Mouse (Mus musculus): ENCODE measurements around the gene Dnlz. TPM values are rescaled to one million over a fixed set of nuclear protein-coding genes. Genes with fewer than 3 reads are reported as not detected.

Gene Dnlz
- 13.7 TPM for polyA plus RNA-seq (2014; fragmentation: Illumina TruSeq; extraction: RNeasy Lipid Tissue Mini Kit (QIAGEN cat#74804); ENCODE audit: low read depth, low replicate concordance)

DNA sequence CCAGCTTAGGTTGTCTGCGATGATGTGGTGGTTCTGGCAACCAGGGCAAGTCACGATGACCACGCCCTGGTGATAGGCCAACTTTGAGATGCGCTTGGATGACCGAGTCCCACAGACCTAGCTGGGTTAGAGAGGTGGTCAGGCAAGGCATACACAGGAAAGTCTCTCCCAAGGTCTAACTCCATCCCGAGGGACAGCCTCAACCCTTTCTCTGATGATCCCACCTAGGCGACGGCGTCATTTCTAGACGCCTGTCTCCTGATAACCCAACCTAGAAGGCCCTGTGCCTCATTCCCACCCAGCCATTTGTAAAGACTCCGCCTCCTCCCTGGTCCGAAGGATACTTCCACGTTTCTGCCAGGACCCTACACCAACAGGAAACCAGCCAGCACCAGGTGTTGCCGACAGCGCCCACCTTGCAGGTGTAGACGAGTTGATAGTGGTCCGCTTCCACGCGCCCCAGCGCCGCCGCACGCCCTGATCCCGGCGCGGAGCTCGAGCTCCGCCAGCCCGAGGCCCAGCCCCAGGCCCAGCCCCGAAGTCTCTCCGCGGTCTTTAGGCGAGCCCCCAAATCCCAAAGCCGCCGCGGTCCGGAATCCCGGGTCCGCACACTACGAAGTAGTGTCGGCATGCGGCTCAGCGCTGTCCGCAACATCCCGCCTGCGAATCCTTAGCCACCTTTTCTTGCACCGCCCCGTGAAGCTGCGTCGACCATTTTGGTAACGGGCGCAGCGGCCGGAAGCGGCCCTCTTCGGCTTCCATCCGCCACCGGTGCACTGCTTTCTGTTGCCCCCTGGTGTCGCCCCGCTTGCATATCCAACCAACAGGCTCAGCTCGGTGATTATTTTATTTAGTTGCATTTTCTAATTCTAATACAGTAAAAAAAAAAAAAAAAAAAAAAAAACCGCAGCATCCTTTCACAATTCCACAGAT lies at the start of gene Dnlz:
TSS of gene Dnlz (minus strand) at position 753 of the 933 bp plus-strand sequence.

GRCm38 (mm10) chr2:26389154-26389690 lies 37.3 kb upstream of the Dnlz start, which contains the start of the genes Entr1 and Pmpca:
Gene Entr1, minus strand, starts transcription at chr2:26389316.
Gene Pmpca, plus strand, starts transcription at chr2:26389339.

GRCm38 (mm10) chr2:26380131-26380771 lies 28.3 kb upstream of the Dnlz start, which contains the start of gene Snapc4:
Gene Snapc4, minus strand, starts transcription at chr2:26380653.

DNA sequence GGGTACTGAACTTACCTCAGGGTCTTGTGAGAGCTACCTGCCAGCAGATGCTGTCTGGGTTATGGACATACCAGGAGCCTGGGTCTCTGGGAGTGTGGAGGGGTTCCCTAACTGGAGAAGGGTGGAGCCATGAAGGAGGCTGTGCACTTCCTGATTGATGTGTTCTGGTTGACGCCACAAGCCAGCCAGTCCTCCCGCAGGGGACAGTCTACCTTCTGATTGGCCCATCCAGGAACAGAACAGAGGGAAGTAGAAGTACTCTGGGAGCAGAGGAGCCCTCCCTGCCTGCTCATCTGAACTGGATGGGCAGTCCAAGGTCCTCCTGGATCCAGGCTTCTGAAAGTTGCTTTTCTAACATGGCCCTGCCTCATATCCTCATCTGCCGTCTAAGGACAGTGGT lies 8.9 kb upstream of the Dnlz start, which contains the start of gene Card9:
TSS of gene Card9 (minus strand) at position 147 of the 400 bp plus-strand sequence.

DNA sequence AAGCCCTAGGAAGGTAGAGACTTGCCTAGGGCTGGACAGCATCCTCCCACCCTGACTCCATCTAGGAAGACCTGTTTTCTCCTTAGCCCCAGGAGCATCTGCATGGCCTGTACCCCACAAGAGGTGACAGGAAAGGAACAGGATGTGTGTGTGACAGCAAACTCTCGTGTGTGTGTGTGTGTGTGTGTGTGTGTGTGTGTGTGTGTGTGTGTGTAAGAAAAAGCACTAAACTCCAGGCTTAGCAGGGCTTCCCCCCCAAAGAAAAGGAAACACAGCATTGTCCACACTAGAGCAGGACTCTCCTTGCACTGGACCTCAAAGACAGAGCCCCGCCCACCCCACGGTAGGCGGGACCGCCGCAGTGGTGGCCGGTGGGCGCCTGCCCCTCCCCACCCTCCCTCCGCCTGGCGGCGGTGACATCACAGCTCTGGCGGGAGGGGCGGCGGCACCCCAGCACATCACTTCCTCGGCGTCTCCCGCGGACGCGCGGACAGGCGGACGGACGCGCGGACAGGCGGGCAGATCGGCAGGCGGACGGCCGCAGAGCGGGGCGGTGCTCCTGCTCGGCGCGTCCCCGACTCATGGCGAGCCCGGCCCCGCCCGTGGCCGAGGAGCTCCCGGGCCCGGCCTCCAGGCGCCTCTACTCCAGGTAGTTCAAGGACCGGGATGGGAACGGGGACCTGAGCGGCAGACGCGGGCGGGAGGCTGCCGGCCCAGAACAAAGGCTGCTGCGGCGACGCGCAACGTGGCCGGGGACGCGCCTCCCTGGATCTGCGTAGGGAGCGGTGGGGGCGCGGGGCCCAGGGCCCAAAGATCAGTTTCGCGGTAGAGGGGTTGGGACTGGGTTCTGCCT lies 36.6 kb downstream of the Dnlz start, which contains the start of gene Gpsm1:
TSS of gene Gpsm1 (plus strand) at position 444 of the 853 bp plus-strand sequence.

Other genes starting within 250 kb of the Dnlz start
- 22.2 TPM for gene Nacc2, start 228.9 kb downstream of the Dnlz start, polyA plus RNA-seq (2014; fragmentation: Illumina TruSeq; extraction: RNeasy Lipid Tissue Mini Kit (QIAGEN cat#74804); ENCODE audit: low read depth, low replicate concordance)
- 0.15 TPM for gene Lhx3, start 143.8 kb downstream of the Dnlz start, polyA plus RNA-seq (2014; fragmentation: Illumina TruSeq; extraction: RNeasy Lipid Tissue Mini Kit (QIAGEN cat#74804); ENCODE audit: low read depth, low replicate concordance)
- 53.8 TPM for gene Qsox2, start 114.6 kb downstream of the Dnlz start, polyA plus RNA-seq (2014; fragmentation: Illumina TruSeq; extraction: RNeasy Lipid Tissue Mini Kit (QIAGEN cat#74804); ENCODE audit: low read depth, low replicate concordance)
- 13.4 TPM for gene Ccdc187, start 57.6 kb downstream of the Dnlz start, polyA plus RNA-seq (2014; fragmentation: Illumina TruSeq; extraction: RNeasy Lipid Tissue Mini Kit (QIAGEN cat#74804); ENCODE audit: low read depth, low replicate concordance)
- 14.9 TPM for gene Gpsm1, start 36.6 kb downstream of the Dnlz start, polyA plus RNA-seq (2014; fragmentation: Illumina TruSeq; extraction: RNeasy Lipid Tissue Mini Kit (QIAGEN cat#74804); ENCODE audit: low read depth, low replicate concordance)
- 10.5 TPM for gene Card9, start 8.8 kb upstream of the Dnlz start, polyA plus RNA-seq (2014; fragmentation: Illumina TruSeq; extraction: RNeasy Lipid Tissue Mini Kit (QIAGEN cat#74804); ENCODE audit: low read depth, low replicate concordance)
- 55.8 TPM for gene Snapc4, start 28.5 kb upstream of the Dnlz start, polyA plus RNA-seq (2014; fragmentation: Illumina TruSeq; extraction: RNeasy Lipid Tissue Mini Kit (QIAGEN cat#74804); ENCODE audit: low read depth, low replicate concordance)
- 114 TPM for gene Entr1, start 37.2 kb upstream of the Dnlz start, polyA plus RNA-seq (2014; fragmentation: Illumina TruSeq; extraction: RNeasy Lipid Tissue Mini Kit (QIAGEN cat#74804); ENCODE audit: low read depth, low replicate concordance)
- gene Pmpca, start 37.2 kb upstream of the Dnlz start, polyA plus RNA-seq (2014; fragmentation: Illumina TruSeq; extraction: RNeasy Lipid Tissue Mini Kit (QIAGEN cat#74804); ENCODE audit: low read depth, low replicate concordance) = 50.9 TPM
- gene Inpp5e, start 57.1 kb upstream of the Dnlz start, polyA plus RNA-seq (2014; fragmentation: Illumina TruSeq; extraction: RNeasy Lipid Tissue Mini Kit (QIAGEN cat#74804); ENCODE audit: low read depth, low replicate concordance) = 20.0 TPM
- 86.4 TPM for gene Sec16a, start 93.1 kb upstream of the Dnlz start, polyA plus RNA-seq (2014; fragmentation: Illumina TruSeq; extraction: RNeasy Lipid Tissue Mini Kit (QIAGEN cat#74804); ENCODE audit: low read depth, low replicate concordance)
- gene Notch1, start 164.6 kb upstream of the Dnlz start, polyA plus RNA-seq (2014; fragmentation: Illumina TruSeq; extraction: RNeasy Lipid Tissue Mini Kit (QIAGEN cat#74804); ENCODE audit: low read depth, low replicate concordance) = 35.6 TPM
- 114 TPM for gene Egfl7, start 227.9 kb upstream of the Dnlz start, polyA plus RNA-seq (2014; fragmentation: Illumina TruSeq; extraction: RNeasy Lipid Tissue Mini Kit (QIAGEN cat#74804); ENCODE audit: low read depth, low replicate concordance)
- not detected for gene Gm20532, start 234.5 kb upstream of the Dnlz start, polyA plus RNA-seq (2014; fragmentation: Illumina TruSeq; extraction: RNeasy Lipid Tissue Mini Kit (QIAGEN cat#74804); ENCODE audit: low read depth, low replicate concordance)